Mouse (Mus musculus): ENCODE measurements around the gene Sprn. TPM values are rescaled to one million over a fixed set of nuclear protein-coding genes. Genes with fewer than 3 reads are reported as not detected.

Sprn gene
- polyA plus RNA-seq, 1 experiment from 2014 or later: 0.08 TPM

DNA sequence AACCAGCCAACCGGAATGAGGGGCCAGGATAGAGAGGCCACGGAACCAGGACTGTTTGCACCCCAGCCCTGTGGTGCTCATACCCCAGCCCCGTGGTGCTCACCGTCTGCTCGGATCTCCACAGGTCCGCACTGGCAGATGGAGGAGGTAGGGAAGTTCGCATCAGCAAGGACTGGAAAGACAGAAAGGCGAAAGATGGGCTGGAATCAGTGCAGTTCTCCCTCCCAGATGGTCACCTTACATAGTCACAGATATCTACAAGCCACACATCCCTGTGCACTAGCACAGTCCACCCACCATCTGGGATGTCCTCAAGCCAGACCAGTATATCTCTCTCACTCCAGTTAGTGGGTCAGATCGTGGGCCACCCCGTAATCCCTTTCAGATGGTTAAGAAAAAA lies 53.2 kb downstream of the Sprn start:
- Histone ChIP-seq H3K9me3 (ENCODE audit: low read length) (no peaks in the 10 kb centered on the region), H3K4me1 (ENCODE audit: insufficient read depth) (peaks cover 13% of the 10 kb centered on the region), H3K27ac (ENCODE audit: low read depth) (no peak overlapping the region), H3K4me2 (ENCODE audit: low read depth, low read length) (peak overlapping the region; percentile 74), H3K4me3 (ENCODE audit: low read depth, low read length) (peak overlapping the region; percentile 50), H3K9ac (replicated peaks) (peak overlapping the region; percentile 63), H3K36me3 (replicated peaks; ENCODE audit: insufficient read depth, low read length) (peaks cover 14% of the 10 kb centered on the region), H3K27me3 (ENCODE audit: insufficient read depth, low read length) (no peaks in the 10 kb centered on the region)
- no peak for TF ChIP-seq CTCF (IDR thresholded peaks at IDR 0.05; ENCODE audit: low read depth)
- TF ChIP-seq EP300 (IDR thresholded peaks at IDR 0.05; ENCODE audit: low read depth): no peak
- 78% methylated on average over 10 of the region's 10 CpGs for WGBS (ENCODE audit: insufficient replicate concordance)
- DNase-seq: no peak
- ATAC-seq: no peak

Other genes with a start within 250 kb of the Sprn start
- not detected in 2 replicates for gene Utf1, start 211.1 kb downstream of the Sprn start, polyA plus RNA-seq (2015; fragmentation: Nextera tagmentation; extraction: Ambion mirVana)
- gene 6430531B16Rik, start 176.1 kb downstream of the Sprn start, polyA plus RNA-seq (2015; fragmentation: Nextera tagmentation; extraction: Ambion mirVana): not detected in 2 replicates
- 1.2 and 1.8 TPM in 2 replicates for gene Adam8, start 162.3 kb downstream of the Sprn start, polyA plus RNA-seq (2015; fragmentation: Nextera tagmentation; extraction: Ambion mirVana)
- 10.5 and 10.7 TPM in 2 replicates for gene Zfp511, start 118.5 kb downstream of the Sprn start, polyA plus RNA-seq (2015; fragmentation: Nextera tagmentation; extraction: Ambion mirVana)
- gene Tubgcp2, start 118.2 kb downstream of the Sprn start, polyA plus RNA-seq (2015; fragmentation: Nextera tagmentation; extraction: Ambion mirVana): 14.2 and 16.0 TPM in 2 replicates
- not detected in 2 replicates for gene Msx3, start 105.8 kb downstream of the Sprn start, polyA plus RNA-seq (2015; fragmentation: Nextera tagmentation; extraction: Ambion mirVana)
- gene Caly, start 72.3 kb downstream of the Sprn start, polyA plus RNA-seq (2015; fragmentation: Nextera tagmentation; extraction: Ambion mirVana): 0.29 and 0.47 TPM in 2 replicates
- gene Prap1, start 61.5 kb downstream of the Sprn start, polyA plus RNA-seq (2015; fragmentation: Nextera tagmentation; extraction: Ambion mirVana): not detected in 2 replicates
- 75.8 and 88.9 TPM in 2 replicates for gene Fuom, start 52.4 kb downstream of the Sprn start, polyA plus RNA-seq (2015; fragmentation: Nextera tagmentation; extraction: Ambion mirVana)
- 14.0 and 17.5 TPM in 2 replicates for gene Paox, start 39.1 kb downstream of the Sprn start, polyA plus RNA-seq (2015; fragmentation: Nextera tagmentation; extraction: Ambion mirVana)
- 194 and 203 TPM in 2 replicates for gene Echs1, start 38.4 kb downstream of the Sprn start, polyA plus RNA-seq (2015; fragmentation: Nextera tagmentation; extraction: Ambion mirVana)
- gene Mtg1, start 17.3 kb downstream of the Sprn start, polyA plus RNA-seq (2015; fragmentation: Nextera tagmentation; extraction: Ambion mirVana): 17.9 and 18.4 TPM in 2 replicates
- gene Olfr522, start 9.9 kb upstream of the Sprn start, polyA plus RNA-seq (2015; fragmentation: Nextera tagmentation; extraction: Ambion mirVana): not detected in 2 replicates
- not detected in 2 replicates for gene Olfr523, start 18.3 kb upstream of the Sprn start, polyA plus RNA-seq (2015; fragmentation: Nextera tagmentation; extraction: Ambion mirVana)
- gene Olfr524, start 51.1 kb upstream of the Sprn start, polyA plus RNA-seq (2015; fragmentation: Nextera tagmentation; extraction: Ambion mirVana): not detected in 2 replicates
- gene Cd163l1, start 63.4 kb upstream of the Sprn start, polyA plus RNA-seq (2015; fragmentation: Nextera tagmentation; extraction: Ambion mirVana): 0.04 TPM in 1 of 2 replicates, not detected in the other
- not detected in 2 replicates for gene 5830411N06Rik, start 92.4 kb upstream of the Sprn start, polyA plus RNA-seq (2015; fragmentation: Nextera tagmentation; extraction: Ambion mirVana)
- gene Olfr525, start 166.0 kb upstream of the Sprn start, polyA plus RNA-seq (2015; fragmentation: Nextera tagmentation; extraction: Ambion mirVana): not detected in 2 replicates
- not detected in 2 replicates for gene Olfr527, start 179.1 kb upstream of the Sprn start, polyA plus RNA-seq (2015; fragmentation: Nextera tagmentation; extraction: Ambion mirVana)
- not detected in 2 replicates for gene Olfr60, start 206.8 kb upstream of the Sprn start, polyA plus RNA-seq (2015; fragmentation: Nextera tagmentation; extraction: Ambion mirVana)
- not detected in 2 replicates for gene Olfr530, start 221.5 kb upstream of the Sprn start, polyA plus RNA-seq (2015; fragmentation: Nextera tagmentation; extraction: Ambion mirVana)
- not detected in 2 replicates for gene Olfr531, start 248.0 kb upstream of the Sprn start, polyA plus RNA-seq (2015; fragmentation: Nextera tagmentation; extraction: Ambion mirVana)

Data from liver, postnatal 0 days (tissue).